Mouse (Mus musculus) T-helper 1 cell (primary cell): ENCODE data around the gene Caln1.

Experiments
- in situ Hi-C: fragments of 300-600 bp; cut with MboI, MseI; formaldehyde crosslinking; loops from one replicate; pipeline ENCODE4 v1.15.1; 2025; ENCODE audit warnings: high pct_unique_total_duplicates

The Caln1 gene

GRCm38 (mm10) chr5:130393618-130394355 lies 24.5 kb downstream of the Caln1 start:
- in situ Hi-C loops = no loop called here

- in situ Hi-C loops = no loop called here
Measured at GRCm38 (mm10) chr5:130394386-130394785, 25.1 kb downstream of the Caln1 start.

- in situ Hi-C loops = no loop called here
Measured at GRCm38 (mm10) chr5:130395142-130395541, 25.9 kb downstream of the Caln1 start.

GRCm38 (mm10) chr5:130400136-130400917 lies 31.1 kb downstream of the Caln1 start:
- in situ Hi-C loops = loop anchor here (5.0 kb wide), 1 partner anchor 437 kb away; no protein-coding TSS in a partner anchor

- in situ Hi-C loops = no loop called here
Measured at GRCm38 (mm10) chr5:130405201-130405600, 35.9 kb downstream of the Caln1 start.

- in situ Hi-C loops = no loop called here
Measured at GRCm38 (mm10) chr5:130409706-130410105, 40.5 kb downstream of the Caln1 start.

GRCm38 (mm10) chr5:130411516-130411915 lies 42.3 kb downstream of the Caln1 start:
- in situ Hi-C loops = no loop called here

GRCm38 (mm10) chr5:130447438-130447837 lies 78.2 kb downstream of the Caln1 start:
- in situ Hi-C loops = no loop called here

- in situ Hi-C loops = no loop called here
Measured at GRCm38 (mm10) chr5:130448491-130448890, 79.2 kb downstream of the Caln1 start.

GRCm38 (mm10) chr5:130448931-130449856 lies 79.9 kb downstream of the Caln1 start:
- in situ Hi-C loops = no loop called here

- in situ Hi-C loops = no loop called here
Measured at GRCm38 (mm10) chr5:130450031-130450541, 80.8 kb downstream of the Caln1 start.

GRCm38 (mm10) chr5:130458076-130458475 lies 88.8 kb downstream of the Caln1 start:
- in situ Hi-C loops = no loop called here

- in situ Hi-C loops = no loop called here
Measured at GRCm38 (mm10) chr5:130472209-130472608, 103.0 kb downstream of the Caln1 start.

GRCm38 (mm10) chr5:130474876-130475275 lies 105.6 kb downstream of the Caln1 start:
- in situ Hi-C loops = no loop called here

GRCm38 (mm10) chr5:130476741-130477140 lies 107.5 kb downstream of the Caln1 start:
- in situ Hi-C loops = no loop called here

GRCm38 (mm10) chr5:130480290-130480689 lies 111.0 kb downstream of the Caln1 start:
- in situ Hi-C loops = no loop called here

- in situ Hi-C loops = no loop called here
Measured at GRCm38 (mm10) chr5:130491471-130491870, 122.2 kb downstream of the Caln1 start.

GRCm38 (mm10) chr5:130492305-130492704 lies 123.0 kb downstream of the Caln1 start:
- in situ Hi-C loops = no loop called here

GRCm38 (mm10) chr5:130502541-130502940 lies 133.3 kb downstream of the Caln1 start:
- in situ Hi-C loops = no loop called here

GRCm38 (mm10) chr5:130504891-130505290 lies 135.6 kb downstream of the Caln1 start:
- in situ Hi-C loops = no loop called here

- in situ Hi-C loops = no loop called here
Measured at GRCm38 (mm10) chr5:130510516-130510915, 141.3 kb downstream of the Caln1 start.

GRCm38 (mm10) chr5:130515395-130515794 lies 146.1 kb downstream of the Caln1 start:
- in situ Hi-C loops = no loop called here
